In genomic region chr11:46552741-46553140, GRCm38 (mm10) we compare ENCODE assay signal across 27 mouse cellular contexts. TPM values are rescaled to one million over a fixed set of nuclear protein-coding genes. Genes with fewer than 3 reads are reported as not detected.
DNase-seq lines count a peak whose midpoint lies in the region; ATAC-seq and TF ChIP-seq lines count a peak whose summit lies in the region.
"Had no signal": no experiment of that assay in that cellular context is flagged by ENCODE, and none has a peak within 500 bp of the region (broad histone marks: within the 10 kb centered on the region; RNA-seq: fewer than 3 reads in every experiment).

No protein-coding gene starts in this region.

- H3K36me3 ChIP-seq in intestine, postnatal 0 days (ENCODE audit: control insufficient read depth, insufficient read depth) = no peaks in the 10 kb centered on the region
- no peaks in the 10 kb centered on the region for H3K36me3 ChIP-seq in liver, embryonic 11.5 days (ENCODE audit: control insufficient read depth, insufficient read depth, low read length)
- H3K36me3 ChIP-seq: embryonic facial prominence, embryonic 13.5 days; heart, embryonic 10.5 days; hindbrain, embryonic 12.5 days had no signal

- intact Hi-C loops in left cerebral cortex, postnatal 4 days (cut with DNase I) = no loop called here

- peak; percentile 8 to 30 for DNase-seq in left cerebral cortex, adult 18-20 months (ENCODE audit: low spot score in 2 of 2)
- no peak for DNase-seq in left cerebral cortex, postnatal 4 days
- peak; percentile 53 for DNase-seq in 3T3-L1 (ENCODE audit: low read depth, low spot score)
- peak; percentile 76 for DNase-seq in brain, adult 2 months (ENCODE audit: low read depth, low spot score)
- peak; percentile 8 for DNase-seq in right cerebral cortex, postnatal 14 days
- no peak for DNase-seq in liver, embryonic 11.5 days (ENCODE audit: low spot score)
- DNase-seq: adrenal gland, adult 8-10 months; cerebellum, adult 11-12 months; cerebellum, adult 9-10 months; cerebellum, postnatal 25 days; forebrain, postnatal 0 days; gastrocnemius, postnatal 36 days; heart, adult 18-20 months; heart, postnatal 10 days; heart, postnatal 4 days had no signal

- H3K4me2 ChIP-seq in intestine, postnatal 0 days (replicated peaks; ENCODE audit: low read depth) = no peak overlapping the region
- H3K4me2 ChIP-seq in liver, embryonic 11.5 days = no peak overlapping the region
- H3K4me2 ChIP-seq: embryonic facial prominence, embryonic 13.5 days; forebrain, embryonic 13.5 days; hindbrain, embryonic 12.5 days had no signal

- no peak overlapping the region for H3K9ac ChIP-seq in intestine, postnatal 0 days (ENCODE audit: low read depth, low read length)
- no peak overlapping the region for H3K9ac ChIP-seq in liver, embryonic 11.5 days (ENCODE audit: low read depth, low read length)
- H3K9ac ChIP-seq: embryonic facial prominence, embryonic 13.5 days; forebrain, embryonic 13.5 days; forebrain, postnatal 0 days; hindbrain, embryonic 12.5 days had no signal

- H3K4me1 ChIP-seq in intestine, postnatal 0 days (replicated peaks; ENCODE audit: control insufficient read depth, insufficient read depth, low read length) = no peaks in the 10 kb centered on the region
- H3K4me1 ChIP-seq in liver, embryonic 11.5 days (replicated peaks; ENCODE audit: control insufficient read depth, insufficient read depth, low read length) = no peaks in the 10 kb centered on the region
- H3K4me1 ChIP-seq: embryonic facial prominence, embryonic 13.5 days; forebrain, embryonic 13.5 days; heart, embryonic 10.5 days; hindbrain, embryonic 12.5 days had no signal

- no peak for ATAC-seq in intestine, postnatal 0 days
- no peak for ATAC-seq in granulocyte monocyte progenitor cell, adult 5-6 weeks (replicated peaks; ENCODE audit: poor library complexity, severe bottlenecking)
- no peak for ATAC-seq in liver, embryonic 11.5 days (replicated peaks; ENCODE audit: low FRiP score)
- ATAC-seq: forebrain, embryonic 13.5 days; forebrain, postnatal 0 days; hindbrain, embryonic 16.5 days had no signal

- no peak overlapping the region for H3K27ac ChIP-seq in intestine, postnatal 0 days (ENCODE audit: low read depth, low read length)
- H3K27ac ChIP-seq in liver, embryonic 11.5 days (ENCODE audit: low read depth, low read length) = no peak overlapping the region
- H3K27ac ChIP-seq: embryonic facial prominence, embryonic 13.5 days; forebrain, embryonic 13.5 days; heart, embryonic 10.5 days; hindbrain, embryonic 12.5 days had no signal

- H3K9me3 ChIP-seq in intestine, postnatal 0 days (ENCODE audit: control insufficient read depth) = no peaks in the 10 kb centered on the region
- H3K9me3 ChIP-seq in liver, embryonic 11.5 days (ENCODE audit: control insufficient read depth, low read length) = no peaks in the 10 kb centered on the region
- H3K9me3 ChIP-seq: embryonic facial prominence, embryonic 13.5 days; forebrain, embryonic 13.5 days; heart, embryonic 10.5 days; hindbrain, embryonic 12.5 days had no signal

- no peak overlapping the region for H3K4me3 ChIP-seq in intestine, postnatal 0 days (ENCODE audit: low read depth, low read length)
- H3K4me3 ChIP-seq in liver, embryonic 11.5 days (ENCODE audit: low read depth, low read length) = no peak overlapping the region
- H3K4me3 ChIP-seq: embryonic facial prominence, embryonic 13.5 days; forebrain, embryonic 13.5 days; heart, embryonic 10.5 days; hindbrain, embryonic 12.5 days had no signal

- WGBS in intestine, postnatal 0 days = 92% methylated on average over 3 of the region's 3 CpGs
- WGBS in liver, embryonic 11.5 days = 90% methylated on average over 3 of the region's 3 CpGs

- no peaks in the 10 kb centered on the region for H3K27me3 ChIP-seq in intestine, postnatal 0 days (replicated peaks; ENCODE audit: control insufficient read depth, insufficient read depth, low read length)
- no peaks in the 10 kb centered on the region for H3K27me3 ChIP-seq in liver, embryonic 11.5 days (replicated peaks; ENCODE audit: control insufficient read depth, insufficient read depth, low read length)
- H3K27me3 ChIP-seq: embryonic facial prominence, embryonic 13.5 days; forebrain, embryonic 13.5 days; hindbrain, embryonic 12.5 days had no signal

- TF ChIP-seq CTCF in intestine, postnatal 0 days (IDR thresholded peaks at IDR 0.05; ENCODE audit: low read depth) = no peak

RNA-seq across cellular contexts. Expression of gene BC053393, which starts 18.6 kb away (rescaled TPM):
- not detected for total RNA-seq in left cerebral cortex, adult 18-20 months (2021)
- not detected for total RNA-seq in left cerebral cortex, postnatal 4 days (2021)
- polyA plus RNA-seq in intestine, postnatal 0 days (2015; fragmentation: Nextera tagmentation; extraction: Ambion mirVana) = not detected in 2 replicates
- total RNA-seq in granulocyte monocyte progenitor cell, adult 5-6 weeks (2014; fragmentation: Nextera tagmentation) = not detected in 2 replicates
- not detected in 2 replicates for total RNA-seq in granulocyte monocyte progenitor cell, adult 5-6 weeks (2017)
- polyA plus RNA-seq in liver, embryonic 11.5 days (2014; fragmentation: Nextera tagmentation; extraction: Ambion mirVana) = not detected in 2 replicates
- total RNA-seq: adrenal gland, adult 8-10 months; adrenal gland, postnatal 4 days; ES-E14; forebrain, postnatal 0 days; gastrocnemius, adult 8-10 months; gastrocnemius, postnatal 36 days; heart, adult 18-20 months; heart, postnatal 10 days; heart, postnatal 4 days had no signal
- polyA plus RNA-seq: cortical plate, adult 2 months; embryonic facial prominence, embryonic 13.5 days; forebrain, embryonic 13.5 days; hindbrain, embryonic 12.5 days; hindbrain, embryonic 16.5 days had no signal

RNA-seq across cellular contexts. Expression of gene Gm12169, which starts 28.7 kb away (rescaled TPM):
- total RNA-seq in left cerebral cortex, adult 18-20 months (2021) = not detected
- not detected for total RNA-seq in left cerebral cortex, postnatal 4 days (2021)
- polyA plus RNA-seq in intestine, postnatal 0 days (2015; fragmentation: Nextera tagmentation; extraction: Ambion mirVana) = not detected in 2 replicates
- total RNA-seq in granulocyte monocyte progenitor cell, adult 5-6 weeks (2014; fragmentation: Nextera tagmentation) = not detected in 2 replicates
- not detected in 2 replicates for total RNA-seq in granulocyte monocyte progenitor cell, adult 5-6 weeks (2017)
- not detected in 2 replicates for polyA plus RNA-seq in liver, embryonic 11.5 days (2014; fragmentation: Nextera tagmentation; extraction: Ambion mirVana)
- total RNA-seq: adrenal gland, adult 8-10 months; adrenal gland, postnatal 4 days; ES-E14; forebrain, postnatal 0 days; gastrocnemius, adult 8-10 months; gastrocnemius, postnatal 36 days; heart, adult 18-20 months; heart, postnatal 10 days; heart, postnatal 4 days had no signal
- polyA plus RNA-seq: cortical plate, adult 2 months; embryonic facial prominence, embryonic 13.5 days; forebrain, embryonic 13.5 days; forebrain, postnatal 0 days; heart, embryonic 10.5 days; heart, embryonic 14.5 days; hindbrain, embryonic 12.5 days; hindbrain, embryonic 16.5 days had no signal

Comparison
In these comparisons a context has a peak if more than half of its experiments do, and no peak if none do; other contexts are left out.
1. DNase-seq: peak in left cerebral cortex, adult 18-20 months (2 of 2), 3T3-L1 (single experiment), brain, adult 2 months (single experiment) and right cerebral cortex, postnatal 14 days (single experiment); none in left cerebral cortex, postnatal 4 days (single experiment) and liver, embryonic 11.5 days (single experiment).